Comparison of ENCODE assay signal across 31 mouse cellular contexts in genomic region chr1:189171138-189171537, GRCm38 (mm10).
DNase-seq lines count a peak whose midpoint lies in the region; ATAC-seq and TF ChIP-seq lines count a peak whose summit lies in the region.
"Had no signal": no experiment of that assay in that cellular context is flagged by ENCODE, and none has a peak within 500 bp of the region (broad histone marks: within the 10 kb centered on the region; RNA-seq: fewer than 3 reads in every experiment).

No protein-coding gene starts in this region.

- no peak overlapping the region for H3K4me2 ChIP-seq in lung, embryonic 14.5 days
- H3K4me2 ChIP-seq in lung, postnatal 0 days (replicated peaks; ENCODE audit: low read depth, low read length) = no peak overlapping the region
- no peak overlapping the region for H3K4me2 ChIP-seq in liver, embryonic 12.5 days
- H3K4me2 ChIP-seq: embryonic facial prominence, embryonic 13.5 days; kidney, embryonic 15.5 days; liver, embryonic 15.5 days; midbrain, embryonic 15.5 days; neural tube, embryonic 15.5 days; stomach, embryonic 15.5 days had no signal

- TF ChIP-seq EP300 in lung, postnatal 0 days (IDR thresholded peaks at IDR 0.05) = peak; percentile 68; the same call in 1 of the 2 replicates

- H3K36me3 ChIP-seq in lung, embryonic 14.5 days (ENCODE audit: insufficient read depth) = no peaks in the 10 kb centered on the region
- H3K36me3 ChIP-seq in lung, postnatal 0 days (ENCODE audit: insufficient read depth, low read length) = no peaks in the 10 kb centered on the region
- no peaks in the 10 kb centered on the region for H3K36me3 ChIP-seq in splenic B cell, adult 2 months (ENCODE audit: control insufficient read depth, insufficient read depth, low read length, poor library complexity, severe bottlenecking)
- no peaks in the 10 kb centered on the region for H3K36me3 ChIP-seq in liver, embryonic 12.5 days
- H3K36me3 ChIP-seq: embryonic facial prominence, embryonic 13.5 days; forebrain, embryonic 10.5 days; G1E; kidney, embryonic 15.5 days; liver, embryonic 15.5 days; midbrain, embryonic 10.5 days; midbrain, embryonic 15.5 days; neural tube, embryonic 15.5 days; stomach, embryonic 15.5 days had no signal

- H3K9me3 ChIP-seq in lung, embryonic 14.5 days (ENCODE audit: low read depth, low read length) = no peaks in the 10 kb centered on the region
- no peaks in the 10 kb centered on the region for H3K9me3 ChIP-seq in lung, postnatal 0 days (ENCODE audit: low read length)
- no peaks in the 10 kb centered on the region for H3K9me3 ChIP-seq in liver, embryonic 12.5 days (replicated peaks)
- H3K9me3 ChIP-seq: embryonic facial prominence, embryonic 13.5 days; forebrain, embryonic 10.5 days; kidney, embryonic 15.5 days; liver, embryonic 15.5 days; midbrain, embryonic 10.5 days; midbrain, embryonic 15.5 days; neural tube, embryonic 15.5 days; stomach, embryonic 15.5 days had no signal

- ATAC-seq in lung, embryonic 14.5 days (ENCODE audit: insufficient read depth) = peak; percentile 60; the same call in 1 of the 2 replicates
- ATAC-seq in lung, postnatal 0 days = peak; percentile 57
- no peak for ATAC-seq in liver, embryonic 12.5 days
- ATAC-seq: forebrain, embryonic 16.5 days; hindbrain, embryonic 16.5 days; midbrain, embryonic 15.5 days had no signal

- no peaks in the 10 kb centered on the region for H3K27me3 ChIP-seq in lung, embryonic 14.5 days (ENCODE audit: insufficient read depth, low read length)
- H3K27me3 ChIP-seq in lung, postnatal 0 days (replicated peaks; ENCODE audit: insufficient read depth, low read length) = no peaks in the 10 kb centered on the region
- no peaks in the 10 kb centered on the region for H3K27me3 ChIP-seq in splenic B cell, adult 2 months (ENCODE audit: control insufficient read depth, insufficient read depth, low read length, poor library complexity, severe bottlenecking)
- H3K27me3 ChIP-seq in liver, embryonic 12.5 days (replicated peaks) = no peaks in the 10 kb centered on the region
- H3K27me3 ChIP-seq: embryonic facial prominence, embryonic 13.5 days; kidney, embryonic 15.5 days; liver, embryonic 15.5 days; midbrain, embryonic 15.5 days; neural tube, embryonic 15.5 days; stomach, embryonic 15.5 days had no signal

- WGBS in lung, embryonic 14.5 days = 21% methylated on average over 4 of the region's 4 CpGs
- WGBS in lung, postnatal 0 days = 18% methylated on average over 4 of the region's 4 CpGs
- 43% methylated on average over 4 of the region's 4 CpGs for WGBS in liver, embryonic 12.5 days (ENCODE audit: insufficient replicate concordance)

- no peak overlapping the region for H3K9ac ChIP-seq in lung, embryonic 14.5 days
- no peak overlapping the region for H3K9ac ChIP-seq in lung, postnatal 0 days (replicated peaks; ENCODE audit: low read depth)
- H3K9ac ChIP-seq in liver, embryonic 12.5 days = no peak overlapping the region
- H3K9ac ChIP-seq: embryonic facial prominence, embryonic 13.5 days; kidney, embryonic 15.5 days; liver, embryonic 15.5 days; midbrain, embryonic 15.5 days; neural tube, embryonic 15.5 days; stomach, embryonic 15.5 days had no signal

- H3K27ac ChIP-seq in lung, embryonic 14.5 days (ENCODE audit: low read depth) = no peak overlapping the region
- H3K27ac ChIP-seq in lung, postnatal 0 days (ENCODE audit: low read length) = no peak overlapping the region
- H3K27ac ChIP-seq in liver, embryonic 12.5 days = no peak overlapping the region
- H3K27ac ChIP-seq: embryonic facial prominence, embryonic 13.5 days; forebrain, embryonic 10.5 days; gastrocnemius, adult 2 months; heart, adult 2 months; kidney, embryonic 15.5 days; liver, embryonic 15.5 days; midbrain, embryonic 10.5 days; midbrain, embryonic 15.5 days; neural tube, embryonic 15.5 days; stomach, embryonic 15.5 days had no signal

- H3K4me3 ChIP-seq in lung, embryonic 14.5 days (ENCODE audit: low read depth, low read length) = no peak overlapping the region
- H3K4me3 ChIP-seq in lung, postnatal 0 days (ENCODE audit: low read depth, low read length) = no peak overlapping the region
- H3K4me3 ChIP-seq in liver, embryonic 12.5 days = no peak overlapping the region
- H3K4me3 ChIP-seq: embryonic facial prominence, embryonic 13.5 days; forebrain, embryonic 10.5 days; gastrocnemius, adult 2 months; heart, adult 2 months; kidney, embryonic 15.5 days; liver, embryonic 15.5 days; midbrain, embryonic 10.5 days; midbrain, embryonic 15.5 days; neural tube, embryonic 15.5 days; stomach, embryonic 15.5 days had no signal

- TF ChIP-seq CTCF in lung, embryonic 14.5 days (IDR thresholded peaks at IDR 0.05; ENCODE audit: low read depth) = no peak
- TF ChIP-seq CTCF in lung, postnatal 0 days (IDR thresholded peaks at IDR 0.05) = no peak

- H3K4me1 ChIP-seq in lung, embryonic 14.5 days (ENCODE audit: insufficient read depth) = no peaks in the 10 kb centered on the region
- no peaks in the 10 kb centered on the region for H3K4me1 ChIP-seq in lung, postnatal 0 days (ENCODE audit: insufficient read depth, low read depth, low read length)
- H3K4me1 ChIP-seq in liver, embryonic 12.5 days = no peaks in the 10 kb centered on the region
- H3K4me1 ChIP-seq: forebrain, embryonic 10.5 days; liver, embryonic 15.5 days; midbrain, embryonic 10.5 days; midbrain, embryonic 15.5 days; stomach, embryonic 15.5 days had no signal

- DNase-seq in lung, embryonic 14.5 days = peak; percentile 56
- DNase-seq in lung, postnatal 4 days = no peak
- DNase-seq in B cell, adult 2 months = peak; percentile 49 to 66
- DNase-seq in lung, postnatal 0 days (ENCODE audit: low spot score) = peak; percentile 60
- peak; percentile 24 for DNase-seq in splenic B cell, adult 2 months (ENCODE audit: low read depth, low spot score)
- no peak for DNase-seq in urinary bladder, postnatal 14 days (ENCODE audit: low spot score)
- DNase-seq: adrenal gland, postnatal 10 days; cerebellum, adult 9-10 months; gastrocnemius, adult 2 months; gastrocnemius, postnatal 36 days; heart, adult 2 months; heart, postnatal 14 days; kidney, adult 18-20 months; kidney, postnatal 25 days; liver; right cerebral cortex, postnatal 25 days; spleen, adult 18-20 months; thymus, adult 18-20 months; thymus, postnatal 25 days had no signal

Comparison
In these comparisons a context has a peak if more than half of its experiments do, and no peak if none do; other contexts are left out.
1. DNase-seq: peak in lung, embryonic 14.5 days (single experiment), B cell, adult 2 months (2 of 2), lung, postnatal 0 days (single experiment) and splenic B cell, adult 2 months (single experiment); none in lung, postnatal 4 days (0 of 2) and urinary bladder, postnatal 14 days (single experiment).